Mouse (Mus musculus) neural tube, embryonic 14.5 days (tissue): ENCODE data around the gene Bgn. TPM values are rescaled to one million over a fixed set of nuclear protein-coding genes. Genes with fewer than 3 reads are reported as not detected.
"Not testable (repeated sequence)": the region's sequence is repeated elsewhere in the genome, so short reads cannot be mapped to it uniquely, and the experiment has no call there.

ENCODE experiments used
- ATAC-seq: fragments of 200-750 bp; cut with Nextera tagmentation; 2 replicates; pipeline ENCODE4 v1.8.0; 2017; ENCODE audit warnings: low read depth, mild to moderate bottlenecking, moderate TSS enrichment, moderate library complexity
- H3K27ac ChIP-seq: fragments of 300-500 bp; sonication (generic); 2 replicates; pipeline ENCODE4 v1.5.1; 2014; ENCODE audit warnings: low read depth, mild to moderate bottlenecking, control low read depth, low read length, moderate library complexity, mixed read lengths
- H3K27me3 ChIP-seq: fragments of 300-500 bp; sonication (generic); 2 replicates; pipeline ENCODE4 v1.6.1; 2014; ENCODE audit warnings: low read length; ENCODE audit not compliant: control insufficient read depth, insufficient read depth
- H3K36me3 ChIP-seq: fragments of 300-500 bp; sonication (generic); 2 replicates; pipeline ENCODE4 v1.6.1; 2014; ENCODE audit warnings: low read length, mixed read lengths; ENCODE audit not compliant: control insufficient read depth, insufficient read depth
- H3K4me1 ChIP-seq: fragments of 300-500 bp; sonication (generic); 2 replicates; pipeline ENCODE4 v1.6.1; 2014; ENCODE audit warnings: low read length; ENCODE audit not compliant: control insufficient read depth, insufficient read depth
- H3K4me2 ChIP-seq: fragments of 300-500 bp; sonication (generic); 2 replicates; pipeline ENCODE4 v1.6.1; 2014; ENCODE audit warnings: mild to moderate bottlenecking, low read depth, low read length, control low read depth
- H3K4me3 ChIP-seq: fragments of 300-500 bp; sonication (generic); 2 replicates; pipeline ENCODE4 v1.5.1; 2014; ENCODE audit warnings: low read depth, low read length, control low read depth, mixed read lengths
- H3K9ac ChIP-seq: fragments of 300-500 bp; sonication (generic); replicated peaks from 2 replicates; pipeline ENCODE4 v1.6.1; 2014; ENCODE audit warnings: low read depth, mild to moderate bottlenecking, control low read depth, low read length, mixed read lengths
- H3K9me3 ChIP-seq: fragments of 300-500 bp; sonication (generic); 2 replicates; pipeline ENCODE4 v1.6.1; 2016; ENCODE audit warnings: low read length; ENCODE audit not compliant: control insufficient read depth
- WGBS: fragments of 180-500 bp; shearing (Covaris S2); extraction: QIAGEN DNeasy Blood & Tissue Kit; methylation state at CpG from one replicate; pipeline ENCODE4 v1.1.7; 2014; 5-methylcytosine and 5-hydroxymethylcytosine counted together
- polyA plus RNA-seq: library from polyadenylated mRNA; unstranded; fragments of >200 nt; fragmentation: Nextera tagmentation; extraction: Ambion mirVana; gene quantifications from 2 replicates; pipeline ENCODE4 v1.2.1, GENCODE M21; 2014

Gene Bgn
- polyA plus RNA-seq, 1 experiment from 2014 or later = 8.3 TPM

DNA sequence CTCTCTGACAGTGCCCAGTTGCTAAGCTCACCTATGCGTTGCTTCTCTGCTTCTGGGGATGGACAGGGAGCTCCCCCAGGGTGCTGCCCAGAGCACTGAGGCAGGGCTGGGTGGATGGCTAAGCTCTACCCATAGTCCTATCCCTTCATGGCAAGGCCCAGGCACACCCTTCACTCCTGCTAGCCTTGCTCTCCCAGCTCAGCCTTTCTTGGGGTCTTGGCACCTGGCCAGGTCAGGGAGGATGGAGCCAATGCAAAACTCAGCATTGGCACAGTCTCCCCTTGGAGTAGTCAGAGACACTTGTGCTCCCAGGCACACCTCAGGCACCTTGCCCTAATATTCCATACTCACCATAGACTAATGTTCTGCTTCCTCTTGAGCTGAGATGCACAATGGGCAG, 674 bp downstream of the Bgn start:
- Histone ChIP-seq H3K27ac (no peak overlapping the region), H3K4me2 (no peak overlapping the region), H3K4me1 (no peaks in the 10 kb centered on the region), H3K27me3 (no peaks in the 10 kb centered on the region), H3K36me3 (no peaks in the 10 kb centered on the region), H3K9me3 (no peaks in the 10 kb centered on the region), H3K9ac (no peak overlapping the region), H3K4me3 (no peak overlapping the region)
- WGBS = 67% methylated on average over 1 of the region's 1 CpGs
- no peak for ATAC-seq

DNA sequence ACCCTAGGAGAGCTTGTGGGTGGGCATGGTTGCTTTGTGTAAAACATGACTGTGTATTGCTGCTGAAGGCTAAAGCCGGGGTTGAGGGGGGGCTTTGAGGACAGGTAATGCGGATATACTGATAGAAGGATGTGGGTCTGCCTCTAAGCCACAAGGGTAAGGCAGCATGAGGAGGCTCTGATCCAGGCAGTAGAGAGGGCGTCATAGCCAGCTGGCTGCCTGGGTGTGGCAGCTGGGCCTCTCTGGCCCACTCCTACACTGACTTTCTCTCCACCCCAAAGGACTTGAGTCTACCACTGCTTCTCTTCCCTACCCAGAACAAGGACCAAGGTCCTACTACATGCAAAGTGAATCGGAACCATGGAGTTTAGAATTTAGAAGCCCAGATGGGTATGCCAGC, 1.5 kb downstream of the Bgn start:
- no peak for ATAC-seq
- H3K4me1 ChIP-seq = no peaks in the 10 kb centered on the region
- no peak overlapping the region for H3K4me3 ChIP-seq
- no peak overlapping the region for H3K9ac ChIP-seq
- no peaks in the 10 kb centered on the region for H3K36me3 ChIP-seq
- no peak overlapping the region for H3K4me2 ChIP-seq
- no peak overlapping the region for H3K27ac ChIP-seq
- 87% methylated on average over 4 of the region's 4 CpGs for WGBS
- H3K27me3 ChIP-seq = no peaks in the 10 kb centered on the region
- H3K9me3 ChIP-seq = no peaks in the 10 kb centered on the region

- no peak overlapping the region for H3K4me3 ChIP-seq
- ATAC-seq = no peak
- H3K9ac ChIP-seq = no peak overlapping the region
- no peaks in the 10 kb centered on the region for H3K36me3 ChIP-seq
- 82% methylated on average over 5 of the region's 5 CpGs for WGBS
- no peaks in the 10 kb centered on the region for H3K4me1 ChIP-seq
- no peaks in the 10 kb centered on the region for H3K9me3 ChIP-seq
- no peaks in the 10 kb centered on the region for H3K27me3 ChIP-seq
- H3K27ac ChIP-seq = no peak overlapping the region
- H3K4me2 ChIP-seq = no peak overlapping the region
Measured at GRCm38 (mm10) chrX:73486920-73487319, 3.5 kb downstream of the Bgn start.

DNA sequence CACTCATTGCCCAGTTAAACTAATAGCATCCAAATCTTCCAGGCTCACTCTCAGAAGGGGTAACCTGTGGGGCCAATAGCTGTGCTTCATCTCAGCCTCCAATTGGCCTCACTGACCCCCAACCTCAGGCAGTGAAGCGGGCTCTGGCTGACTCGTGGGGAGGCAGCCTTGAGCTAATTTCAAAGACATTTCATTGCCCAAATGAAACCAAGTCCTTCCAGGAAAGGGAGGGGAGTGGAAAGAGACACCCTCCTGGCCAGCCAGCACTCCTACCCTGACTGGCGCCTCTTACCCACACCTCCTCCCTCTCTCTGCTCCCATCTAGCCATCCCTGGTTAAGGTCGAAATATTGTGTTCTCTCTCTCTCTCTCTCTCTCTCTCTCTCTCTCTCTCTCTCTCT, 6.8 kb downstream of the Bgn start:
- 63% methylated on average over 4 of the region's 4 CpGs for WGBS
- no peak overlapping the region for H3K4me2 ChIP-seq
- no peak for ATAC-seq

DNA sequence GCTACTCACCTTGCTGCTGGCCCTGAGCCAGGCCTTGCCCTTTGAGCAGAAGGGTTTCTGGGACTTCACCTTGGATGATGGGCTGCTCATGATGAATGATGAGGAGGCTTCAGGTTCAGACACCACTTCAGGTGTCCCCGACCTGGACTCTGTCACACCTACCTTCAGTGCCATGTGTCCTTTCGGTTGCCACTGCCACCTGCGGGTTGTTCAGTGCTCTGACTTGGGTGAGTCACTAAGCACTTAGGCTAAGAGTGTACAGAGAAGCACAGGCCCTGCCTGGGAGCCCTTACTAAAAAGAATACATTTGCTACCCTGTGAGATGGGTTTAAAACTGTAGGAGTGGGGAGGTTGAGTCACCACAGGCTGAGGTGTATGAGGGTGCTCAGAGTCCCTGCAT, 7.4 kb downstream of the Bgn start:
- no peak overlapping the region for H3K9ac ChIP-seq
- no peaks in the 10 kb centered on the region for H3K36me3 ChIP-seq
- no peak overlapping the region for H3K4me3 ChIP-seq
- ATAC-seq = no peak
- H3K27me3 ChIP-seq = no peaks in the 10 kb centered on the region
- no peaks in the 10 kb centered on the region for H3K9me3 ChIP-seq
- WGBS = 92% methylated on average over 3 of the region's 3 CpGs
- no peak overlapping the region for H3K27ac ChIP-seq
- no peaks in the 10 kb centered on the region for H3K4me1 ChIP-seq
- no peak overlapping the region for H3K4me2 ChIP-seq

More for the DNA sequence above, 6.8 kb downstream of the Bgn start:
- Histone ChIP-seq H3K36me3 (no peaks in the 10 kb centered on the region), H3K4me3 (no peak overlapping the region), H3K9ac (no peak overlapping the region), H3K27ac (no peak overlapping the region), H3K27me3 (no peaks in the 10 kb centered on the region), H3K4me1 (no peaks in the 10 kb centered on the region), H3K9me3 (no peaks in the 10 kb centered on the region)

GRCm38 (mm10) chrX:73493567-73493966, 10.2 kb downstream of the Bgn start:
- not testable (repeated sequence) for H3K36me3 ChIP-seq, H3K9ac ChIP-seq
- 7% methylated on average over 1 of the region's 2 CpGs for WGBS

DNA sequence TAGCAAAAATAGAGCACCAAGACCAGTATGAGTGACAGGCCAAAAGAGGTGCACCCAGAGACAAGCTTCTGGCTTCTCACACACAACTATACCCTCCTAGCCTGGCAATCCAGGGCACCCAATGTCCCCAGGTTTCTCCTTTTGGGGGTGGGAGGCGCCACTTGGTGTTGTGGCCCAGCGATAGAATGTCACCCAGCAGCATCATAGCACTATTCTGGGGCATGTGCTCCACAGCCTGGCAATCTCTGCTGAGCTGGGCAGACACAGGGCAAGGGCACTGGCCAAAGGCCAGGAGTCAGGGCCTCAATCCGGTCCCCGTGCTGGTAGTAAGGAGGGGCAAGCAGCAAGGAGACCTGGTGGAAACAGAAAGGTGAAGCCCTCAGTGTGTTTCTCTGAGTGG, 13.3 kb downstream of the Bgn start:
- Histone ChIP-seq H3K27ac (no peak overlapping the region), H3K27me3 (no peaks in the 10 kb centered on the region), H3K9ac (no peak overlapping the region), H3K4me3 (no peak overlapping the region), H3K4me1 (no peaks in the 10 kb centered on the region), H3K9me3 (no peaks in the 10 kb centered on the region), H3K4me2 (no peak overlapping the region), H3K36me3 (no peaks in the 10 kb centered on the region)
- WGBS = 85% methylated on average over 4 of the region's 4 CpGs
- ATAC-seq = no peak

More at GRCm38 (mm10) chrX:73493567-73493966, 10.2 kb downstream of the Bgn start:
- not testable (repeated sequence) for H3K4me2 ChIP-seq, H3K27me3 ChIP-seq, H3K9me3 ChIP-seq, H3K4me1 ChIP-seq, H3K27ac ChIP-seq, H3K4me3 ChIP-seq
- ATAC-seq = peak; percentile 89

GRCm38 (mm10) chrX:73505130-73505735, 21.8 kb downstream of the Bgn start:
- Histone ChIP-seq H3K27me3 (no peaks in the 10 kb centered on the region; the same call in 1 of the 2 replicates), H3K9me3 (no peaks in the 10 kb centered on the region), H3K27ac (no peak overlapping the region), H3K4me2 (no peak overlapping the region), H3K4me1 (no peaks in the 10 kb centered on the region), H3K36me3 (no peaks in the 10 kb centered on the region), H3K9ac (no peak overlapping the region), H3K4me3 (no peak overlapping the region)
- 83% methylated on average over 5 of the region's 5 CpGs for WGBS
- no peak for ATAC-seq

DNA sequence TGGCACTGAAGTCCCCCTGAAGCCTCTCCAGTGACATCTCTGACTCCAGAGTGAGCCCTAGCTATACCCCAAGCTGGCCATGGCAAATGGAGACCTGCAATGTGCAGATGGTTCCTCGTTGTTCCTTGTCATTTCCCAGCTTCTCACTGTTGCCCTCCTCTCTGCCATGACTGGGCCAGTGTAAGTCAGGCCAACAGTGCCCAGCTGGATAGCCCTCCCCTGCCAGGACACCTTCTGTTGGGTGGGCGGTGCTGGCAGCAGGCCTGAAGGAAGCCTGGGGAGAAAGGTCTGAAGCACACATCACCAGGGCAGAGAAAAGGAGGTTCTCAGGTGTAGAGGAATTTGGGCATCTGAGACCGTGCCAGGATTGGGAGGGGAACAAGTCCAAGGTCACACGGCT, 23.2 kb downstream of the Bgn start:
- no peaks in the 10 kb centered on the region for H3K9me3 ChIP-seq
- no peaks in the 10 kb centered on the region for H3K4me1 ChIP-seq
- no peak overlapping the region for H3K4me2 ChIP-seq
- no peak overlapping the region for H3K27ac ChIP-seq
- H3K4me3 ChIP-seq = no peak overlapping the region
- 83% methylated on average over 4 of the region's 4 CpGs for WGBS
- no peaks in the 10 kb centered on the region for H3K36me3 ChIP-seq
- no peak for ATAC-seq
- H3K27me3 ChIP-seq = no peaks in the 10 kb centered on the region; the same call in 1 of the 2 replicates
- H3K9ac ChIP-seq = no peak overlapping the region
